Mouse (Mus musculus) forebrain, embryonic 11.5 days (tissue): ENCODE measurements around the gene Magi1. TPM values are rescaled to one million over a fixed set of nuclear protein-coding genes. Genes with fewer than 3 reads are reported as not detected.

Experiments used
- ATAC-seq: fragments of 200-750 bp; cut with Nextera tagmentation; replicated peaks from 2 replicates; pipeline ENCODE4 v1.8.0; 2017; ENCODE audit warnings: moderate TSS enrichment; ENCODE audit not compliant: low FRiP score
- DNase-seq: peaks from one replicate; pipeline ENCODE4 v3.0.0-alpha.2; 2017; ENCODE audit warnings: low spot score
- H3K27ac ChIP-seq: fragments of 300-500 bp; sonication (generic); 2 replicates; pipeline ENCODE4 v1.5.1; 2014; ENCODE audit warnings: low read depth, low read length
- H3K27me3 ChIP-seq: fragments of 300-500 bp; sonication (generic); 2 replicates; pipeline ENCODE4 v1.6.1; 2014; ENCODE audit warnings: mild to moderate bottlenecking, low read length, mixed read lengths; ENCODE audit not compliant: control insufficient read depth, insufficient read depth
- H3K36me3 ChIP-seq: fragments of 300-500 bp; sonication (generic); 2 replicates; pipeline ENCODE4 v1.6.1; 2014; ENCODE audit warnings: mild to moderate bottlenecking, low read length, moderate library complexity, mixed read lengths; ENCODE audit not compliant: control insufficient read depth, insufficient read depth
- H3K4me1 ChIP-seq: fragments of 300-500 bp; sonication (generic); replicated peaks from 2 replicates; pipeline ENCODE4 v1.6.1; 2014; ENCODE audit warnings: low read length, mixed read lengths; ENCODE audit not compliant: control insufficient read depth, insufficient read depth
- H3K4me2 ChIP-seq: fragments of 300-500 bp; sonication (generic); 2 replicates; pipeline ENCODE4 v1.6.1; 2014; ENCODE audit warnings: low read depth, mild to moderate bottlenecking, low read length, moderate library complexity, mixed read lengths; ENCODE audit not compliant: severe bottlenecking
- H3K4me3 ChIP-seq: fragments of 300-500 bp; sonication (generic); 2 replicates; pipeline ENCODE4 v1.5.1; 2014; ENCODE audit warnings: low read depth, low read length
- H3K9ac ChIP-seq: fragments of 300-500 bp; sonication (generic); 2 replicates; pipeline ENCODE4 v1.6.1; 2014; ENCODE audit warnings: low read length
- H3K9me3 ChIP-seq: fragments of 300-500 bp; sonication (generic); 2 replicates; pipeline ENCODE4 v1.6.1; 2016; ENCODE audit warnings: low read length, mixed read lengths; ENCODE audit not compliant: control insufficient read depth
- WGBS: fragments of 180-500 bp; shearing (Covaris S2); extraction: QIAGEN DNeasy Blood & Tissue Kit; methylation state at CpG from one replicate; pipeline ENCODE4 v1.1.7; 2014; 5-methylcytosine and 5-hydroxymethylcytosine counted together
- polyA plus RNA-seq: library from polyadenylated mRNA; unstranded; fragments of >200 nt; fragmentation: Nextera tagmentation; extraction: Ambion mirVana; gene quantifications from 2 replicates; pipeline ENCODE4 v1.2.1, GENCODE M21; 2014

Magi1 gene
- polyA plus RNA-seq, 1 experiment from 2014 or later = 44.3 TPM

- H3K9me3 ChIP-seq = no peaks in the 10 kb centered on the region
- H3K4me2 ChIP-seq = no peak overlapping the region
- no peak overlapping the region for H3K4me3 ChIP-seq
- no peak overlapping the region for H3K27ac ChIP-seq
- H3K36me3 ChIP-seq = no peaks in the 10 kb centered on the region
- 0 out of 2 replicates have a peak, but pooled peaks cover 2% of the 10 kb centered on the region for H3K4me1 ChIP-seq
- 32% methylated on average over 5 of the region's 5 CpGs for WGBS
- H3K27me3 ChIP-seq = no peaks in the 10 kb centered on the region
- no peak for DNase-seq
- no peak overlapping the region for H3K9ac ChIP-seq
- ATAC-seq = no peak
Observed at GRCm38 (mm10) chr6:93892922-93893321, 390.8 kb downstream of the Magi1 start.

DNA sequence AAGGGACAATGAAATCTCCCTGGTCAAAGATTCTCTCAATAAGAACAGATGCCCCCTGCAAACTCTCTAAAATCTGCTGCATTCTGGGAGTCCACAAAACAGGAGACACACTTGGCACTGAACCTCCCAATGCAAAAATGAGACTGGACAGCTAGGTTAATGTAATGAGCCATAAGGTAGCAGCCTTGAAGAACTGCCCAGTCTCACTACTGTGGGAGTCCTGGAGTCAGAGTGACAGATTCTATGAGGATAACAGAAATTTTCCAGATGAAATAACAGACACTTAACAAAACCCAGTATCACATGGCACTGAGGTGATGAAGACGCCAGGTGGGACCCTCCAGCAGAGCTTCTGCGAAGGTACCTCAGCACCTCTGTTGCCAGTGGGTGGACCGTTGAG, 393.7 kb downstream of the Magi1 start:
- H3K36me3 ChIP-seq = no peaks in the 10 kb centered on the region
- H3K4me3 ChIP-seq = no peak overlapping the region
- no peaks in the 10 kb centered on the region for H3K9me3 ChIP-seq
- H3K4me2 ChIP-seq = no peak overlapping the region
- ATAC-seq = no peak
- no peaks in the 10 kb centered on the region for H3K27me3 ChIP-seq
- DNase-seq = no peak
- WGBS = 90% methylated on average over 3 of the region's 3 CpGs
- H3K9ac ChIP-seq = no peak overlapping the region
- 0 out of 2 replicates have a peak, but pooled peaks cover 2% of the 10 kb centered on the region for H3K4me1 ChIP-seq
- H3K27ac ChIP-seq = no peak overlapping the region

DNA sequence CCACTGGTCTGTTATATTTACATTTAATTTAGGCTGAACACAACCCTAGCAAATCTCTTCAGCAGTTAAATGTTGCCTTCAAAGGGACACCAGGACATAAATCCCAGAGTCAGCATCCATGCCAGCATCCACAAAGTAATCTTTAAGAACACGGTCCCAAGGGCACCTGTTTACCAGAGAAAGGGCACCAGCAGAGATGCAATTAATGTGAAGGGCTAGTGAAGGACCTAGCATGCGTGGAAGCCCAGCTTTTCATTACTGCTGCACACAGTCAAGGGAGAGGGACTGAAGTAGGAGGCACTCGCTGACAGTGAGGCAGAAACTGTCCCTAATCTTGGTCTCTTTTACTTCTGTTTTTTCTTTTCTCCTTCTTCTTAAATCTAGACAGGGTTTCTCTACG, 406.4 kb downstream of the Magi1 start:
- no peak for DNase-seq
- Histone ChIP-seq H3K36me3 (no peaks in the 10 kb centered on the region), H3K4me3 (no peak overlapping the region), H3K9me3 (no peaks in the 10 kb centered on the region), H3K27ac (no peak overlapping the region), H3K4me2 (no peak overlapping the region), H3K27me3 (no peaks in the 10 kb centered on the region), H3K9ac (no peak overlapping the region), H3K4me1 (no peaks in the 10 kb centered on the region)
- no peak for ATAC-seq
- WGBS = 63% methylated on average over 4 of the region's 4 CpGs

DNA sequence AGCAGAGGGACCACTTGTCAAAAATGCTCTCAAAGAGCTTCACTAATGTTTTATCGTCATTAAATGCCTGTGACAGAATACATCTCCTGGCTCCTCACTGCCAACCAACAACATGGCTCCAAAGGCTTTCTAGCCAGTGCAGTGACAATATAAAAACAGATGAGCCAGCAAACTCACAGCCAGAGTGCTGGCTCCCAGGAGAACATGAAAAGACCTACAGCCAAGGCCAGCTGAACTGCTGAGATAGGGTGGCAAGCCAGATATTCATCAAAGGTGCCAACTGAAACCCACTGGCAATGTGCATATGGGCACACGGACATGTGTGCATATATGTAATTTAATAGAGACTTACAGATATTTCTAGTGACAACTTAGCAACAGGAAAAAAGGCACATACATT, 408.8 kb downstream of the Magi1 start:
- H3K9me3 ChIP-seq = no peaks in the 10 kb centered on the region
- H3K4me2 ChIP-seq = no peak overlapping the region
- H3K27ac ChIP-seq = no peak overlapping the region
- H3K9ac ChIP-seq = no peak overlapping the region
- H3K27me3 ChIP-seq = no peaks in the 10 kb centered on the region
- no peak for DNase-seq
- no peaks in the 10 kb centered on the region for H3K4me1 ChIP-seq
- no peak for ATAC-seq
- WGBS = 87% methylated on average over 2 of the region's 2 CpGs
- no peaks in the 10 kb centered on the region for H3K36me3 ChIP-seq
- H3K4me3 ChIP-seq = no peak overlapping the region

DNA sequence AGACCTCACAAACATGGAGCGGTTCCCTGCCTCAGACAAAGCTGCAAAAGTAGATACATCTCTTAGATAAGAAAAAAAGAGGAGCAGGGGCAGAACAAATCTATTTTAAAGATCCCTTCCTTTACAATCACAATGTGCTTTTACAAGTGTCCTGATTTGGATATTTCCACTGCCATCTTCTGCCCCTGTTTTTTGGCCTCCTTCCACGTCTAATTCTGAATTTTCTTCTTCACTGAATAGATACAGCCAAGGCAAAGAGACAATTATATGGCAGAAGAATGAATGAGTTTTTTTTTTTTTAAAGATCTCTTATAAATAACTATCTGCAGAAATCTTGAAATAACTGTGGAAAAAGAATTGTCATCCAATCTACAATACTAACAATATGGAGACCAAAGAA, 409.3 kb downstream of the Magi1 start:
- H3K27me3 ChIP-seq = no peaks in the 10 kb centered on the region
- DNase-seq = no peak
- no peak overlapping the region for H3K4me3 ChIP-seq
- no peak for ATAC-seq
- H3K4me2 ChIP-seq = no peak overlapping the region
- no peak overlapping the region for H3K27ac ChIP-seq
- no peaks in the 10 kb centered on the region for H3K9me3 ChIP-seq
- no peaks in the 10 kb centered on the region for H3K4me1 ChIP-seq
- no peaks in the 10 kb centered on the region for H3K36me3 ChIP-seq
- 87% methylated on average over 2 of the region's 2 CpGs for WGBS
- no peak overlapping the region for H3K9ac ChIP-seq

GRCm38 (mm10) chr6:93873536-93873935, 410.2 kb downstream of the Magi1 start:
- no peaks in the 10 kb centered on the region for H3K36me3 ChIP-seq
- no peak overlapping the region for H3K27ac ChIP-seq
- no peak for DNase-seq
- WGBS = 38% methylated on average over 1 of the region's 1 CpGs
- H3K4me1 ChIP-seq = no peaks in the 10 kb centered on the region
- no peak for ATAC-seq
- H3K4me3 ChIP-seq = no peak overlapping the region
- no peak overlapping the region for H3K9ac ChIP-seq
- H3K4me2 ChIP-seq = no peak overlapping the region
- no peaks in the 10 kb centered on the region for H3K27me3 ChIP-seq
- no peaks in the 10 kb centered on the region for H3K9me3 ChIP-seq

GRCm38 (mm10) chr6:93871516-93871915, 412.2 kb downstream of the Magi1 start:
- 86% methylated on average over 4 of the region's 4 CpGs for WGBS
- Histone ChIP-seq H3K4me1 (no peaks in the 10 kb centered on the region), H3K36me3 (no peaks in the 10 kb centered on the region), H3K4me2 (no peak overlapping the region), H3K27ac (no peak overlapping the region), H3K27me3 (no peaks in the 10 kb centered on the region), H3K9ac (no peak overlapping the region), H3K4me3 (no peak overlapping the region), H3K9me3 (no peaks in the 10 kb centered on the region)
- DNase-seq (no peak), ATAC-seq (no peak)

DNA sequence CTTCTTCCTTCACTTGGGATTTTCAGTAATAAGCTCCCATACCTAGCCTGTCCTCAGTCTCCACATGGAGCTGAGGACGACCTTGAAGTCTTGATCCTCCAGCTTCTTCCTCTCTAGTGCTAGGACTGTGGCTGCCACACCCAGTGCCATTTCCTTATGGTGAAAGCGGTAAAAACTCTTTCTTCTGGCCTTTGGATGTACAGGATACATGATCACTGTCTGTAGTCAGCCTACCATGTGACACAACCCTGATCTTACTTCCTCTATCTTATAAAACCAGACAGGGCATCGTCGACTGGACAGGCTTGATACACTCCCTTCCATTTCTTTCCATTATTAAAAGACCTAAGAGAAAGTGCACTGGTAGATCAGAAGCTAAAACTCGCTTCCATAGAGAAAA, 413.7 kb downstream of the Magi1 start:
- no peaks in the 10 kb centered on the region for H3K36me3 ChIP-seq
- no peak overlapping the region for H3K4me2 ChIP-seq
- no peak overlapping the region for H3K27ac ChIP-seq
- H3K4me1 ChIP-seq = no peaks in the 10 kb centered on the region
- DNase-seq = no peak
- WGBS = 80% methylated on average over 5 of the region's 5 CpGs
- no peak for ATAC-seq
- no peaks in the 10 kb centered on the region for H3K9me3 ChIP-seq
- no peak overlapping the region for H3K9ac ChIP-seq
- no peak overlapping the region for H3K4me3 ChIP-seq
- no peaks in the 10 kb centered on the region for H3K27me3 ChIP-seq

DNA sequence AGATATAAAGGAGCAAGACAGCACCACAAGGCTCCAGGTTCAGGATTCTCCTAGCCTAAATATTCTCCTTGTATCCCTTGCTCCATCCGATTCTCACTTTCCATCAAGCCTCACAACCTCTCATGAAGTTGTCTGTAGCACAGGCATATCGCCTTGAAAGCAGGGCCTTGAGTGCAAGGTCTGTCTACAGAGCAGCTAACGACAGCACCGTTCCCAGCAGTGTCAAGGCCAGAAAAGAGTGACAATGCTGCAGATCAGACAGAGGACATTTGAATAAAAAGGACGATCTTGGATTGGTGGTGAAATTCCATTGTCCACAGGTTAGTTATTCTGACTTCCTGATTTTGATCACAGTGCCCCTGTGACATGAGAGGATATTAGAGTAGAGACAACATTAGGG, 421.5 kb downstream of the Magi1 start:
- H3K4me1 ChIP-seq = 0 out of 2 replicates have a peak, but pooled peaks cover 1% of the 10 kb centered on the region
- no peaks in the 10 kb centered on the region for H3K27me3 ChIP-seq
- no peak overlapping the region for H3K4me3 ChIP-seq
- H3K36me3 ChIP-seq = no peaks in the 10 kb centered on the region
- no peaks in the 10 kb centered on the region for H3K9me3 ChIP-seq
- no peak overlapping the region for H3K4me2 ChIP-seq
- H3K27ac ChIP-seq = no peak overlapping the region
- DNase-seq (no peak), ATAC-seq (no peak)
- no peak overlapping the region for H3K9ac ChIP-seq
- WGBS = 96% methylated on average over 5 of the region's 5 CpGs
